Mouse (Mus musculus) stomach, embryonic 16.5 days (tissue): ENCODE results near the gene Hoxd13. TPM values are rescaled to one million over a fixed set of nuclear protein-coding genes. Genes with fewer than 3 reads are reported as not detected.

ENCODE experiments used
- ATAC-seq: fragments of 200-750 bp; cut with Nextera tagmentation; 2 replicates; pipeline ENCODE4 v1.8.0; 2017; ENCODE audit warnings: moderate number of reproducible peaks, moderate TSS enrichment; ENCODE audit not compliant: insufficient read depth, low FRiP score
- H3K27ac ChIP-seq: fragments of 300-500 bp; sonication (generic); 2 replicates; pipeline ENCODE4 v1.5.1; 2014; ENCODE audit warnings: low read length
- H3K27me3 ChIP-seq: fragments of 300-500 bp; sonication (generic); 2 replicates; pipeline ENCODE4 v1.6.1; 2014; ENCODE audit warnings: low read length, control low read depth, mixed read lengths; ENCODE audit not compliant: control insufficient read depth, insufficient read depth
- H3K36me3 ChIP-seq: fragments of 300-500 bp; sonication (generic); 2 replicates; pipeline ENCODE4 v1.6.1; 2014; ENCODE audit warnings: low read length; ENCODE audit not compliant: control insufficient read depth, insufficient read depth
- H3K4me1 ChIP-seq: fragments of 300-500 bp; sonication (generic); 2 replicates; pipeline ENCODE4 v1.6.1; 2014; ENCODE audit warnings: low read length, control low read depth, mixed read lengths; ENCODE audit not compliant: control insufficient read depth, insufficient read depth
- H3K4me2 ChIP-seq: fragments of 300-500 bp; sonication (generic); 2 replicates; pipeline ENCODE4 v1.6.1; 2014; ENCODE audit warnings: low read depth, low read length, mixed read lengths
- H3K4me3 ChIP-seq: fragments of 300-500 bp; sonication (generic); replicated peaks from 2 replicates; pipeline ENCODE4 v1.5.1; 2014; ENCODE audit warnings: mild to moderate bottlenecking, low read length
- H3K9ac ChIP-seq: fragments of 300-500 bp; sonication (generic); 2 replicates; pipeline ENCODE4 v1.6.1; 2014; ENCODE audit warnings: low read length
- H3K9me3 ChIP-seq: fragments of 300-500 bp; sonication (generic); replicated peaks from 2 replicates; pipeline ENCODE4 v1.6.1; 2016; ENCODE audit warnings: low read length, control low read depth; ENCODE audit not compliant: control insufficient read depth
- WGBS: fragments of 180-500 bp; shearing (Covaris S2); extraction: QIAGEN DNeasy Blood & Tissue Kit; methylation state at CpG from one replicate; pipeline ENCODE4 v1.1.7; 2014; 5-methylcytosine and 5-hydroxymethylcytosine counted together
- polyA plus RNA-seq: library from polyadenylated mRNA; unstranded; fragments of >200 nt; fragmentation: Nextera tagmentation; extraction: Ambion mirVana; gene quantifications from 2 replicates; pipeline ENCODE4 v1.2.1, GENCODE M21; 2015

The Hoxd13 gene
- polyA plus RNA-seq, 1 experiment from 2014 or later, result not detected

DNA sequence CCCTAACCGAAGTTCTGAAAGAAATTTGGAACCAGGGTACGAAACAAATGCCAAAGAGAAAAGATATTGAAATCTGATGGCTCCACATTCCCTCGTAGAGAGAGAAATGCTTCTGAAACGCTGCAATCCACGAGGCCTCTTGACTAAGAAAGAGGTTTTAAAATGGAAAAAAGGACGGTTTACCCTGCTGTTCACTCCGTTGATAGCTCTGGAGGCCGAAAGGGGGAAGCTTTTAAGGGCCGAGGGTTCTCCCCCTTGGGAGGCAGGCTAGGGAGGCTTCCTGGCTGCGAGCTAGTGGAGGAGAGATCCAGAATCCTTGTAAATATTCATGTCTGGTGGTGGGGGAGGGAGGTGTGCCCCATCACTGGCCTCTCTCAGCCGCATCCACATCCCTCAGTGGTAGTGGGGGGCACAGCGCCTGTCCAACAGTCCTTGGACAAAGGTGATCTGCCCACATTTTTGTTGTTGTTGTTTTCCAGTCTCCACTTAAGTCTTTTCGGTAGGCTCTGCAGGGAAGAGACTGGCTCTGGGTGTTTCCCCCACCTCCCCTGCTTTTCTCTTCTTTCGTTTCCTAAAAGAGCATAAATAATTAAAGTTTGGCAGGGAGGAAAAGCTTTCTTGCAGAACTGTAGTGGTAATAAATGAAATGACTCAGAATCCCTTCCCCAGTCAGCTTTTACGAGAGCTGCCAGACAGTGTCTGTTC, 10.9 kb downstream of the Hoxd13 start, which contains the start of gene Hoxd11:
Hoxd11 (plus strand) TSS at position 667 of the 705 bp plus-strand sequence.
- H3K27ac ChIP-seq, result no peak within 1 kb of the TSS
- ATAC-seq, result no peak
- 3% methylated on average over 15 of the region's 15 CpGs for WGBS
- H3K4me3 ChIP-seq, result no peak within 1 kb of the TSS
- no peaks in the 10 kb centered on the region for H3K36me3 ChIP-seq
- H3K27me3 ChIP-seq, result peaks cover 98% of the 10 kb centered on the region
- no peak within 1 kb of the TSS for H3K4me2 ChIP-seq
- peaks cover 10% of the 10 kb centered on the region for H3K4me1 ChIP-seq
- no peak within 1 kb of the TSS for H3K9ac ChIP-seq
- no peaks in the 10 kb centered on the region for H3K9me3 ChIP-seq

DNA sequence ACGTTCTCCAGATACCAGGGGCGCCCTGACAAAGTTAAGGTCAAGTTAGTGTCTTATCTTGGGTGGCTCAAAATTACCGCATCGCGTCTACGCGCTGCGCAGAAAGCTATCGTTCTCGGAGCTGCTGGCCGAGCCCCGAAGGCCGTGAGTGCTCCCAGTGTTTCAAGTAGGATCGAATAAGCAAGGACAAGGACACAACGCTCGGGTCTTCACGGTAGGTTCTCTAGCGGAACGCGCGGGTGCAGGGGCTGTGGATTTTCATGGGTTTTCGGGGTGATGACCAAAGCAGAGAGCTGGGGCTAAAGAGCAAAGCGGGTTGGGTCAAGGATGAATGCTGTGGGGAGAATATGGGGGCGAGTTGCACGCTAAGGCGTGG, 11.5 kb downstream of the Hoxd13 start:
- Histone ChIP-seq H3K27me3 (peaks cover 98% of the 10 kb centered on the region), H3K9ac (no peak overlapping the region), H3K4me2 (no peak overlapping the region), H3K4me3 (no peak overlapping the region), H3K9me3 (no peaks in the 10 kb centered on the region), H3K27ac (no peak overlapping the region), H3K36me3 (no peaks in the 10 kb centered on the region), H3K4me1 (peaks cover 10% of the 10 kb centered on the region)
- ATAC-seq, result no peak
- WGBS, result 2% methylated on average over 26 of the region's 26 CpGs

DNA sequence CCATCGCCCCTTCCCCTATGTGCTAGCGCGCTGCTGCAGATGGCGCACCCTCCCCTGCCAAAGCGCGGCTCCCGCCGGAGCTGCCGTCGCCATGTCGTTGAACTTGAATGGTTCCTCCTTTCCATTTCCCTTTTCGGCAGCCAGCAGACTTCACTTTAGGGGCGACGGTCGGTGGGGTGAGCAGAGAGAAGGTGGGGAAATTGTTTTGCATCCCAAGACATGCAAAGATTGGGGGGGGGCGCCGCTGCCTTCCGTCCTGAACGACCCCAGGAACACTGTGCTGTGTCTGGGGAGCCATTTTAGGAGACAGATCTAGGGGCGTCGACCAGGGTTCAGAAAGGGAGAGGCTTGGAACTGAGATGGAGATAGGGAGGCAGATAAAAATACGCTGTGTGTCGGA, 11.9 kb downstream of the Hoxd13 start:
- Histone ChIP-seq H3K27ac (no peak overlapping the region), H3K4me3 (no peak overlapping the region), H3K4me1 (peaks cover 10% of the 10 kb centered on the region), H3K27me3 (peaks cover 98% of the 10 kb centered on the region), H3K36me3 (no peaks in the 10 kb centered on the region), H3K9me3 (no peaks in the 10 kb centered on the region), H3K9ac (no peak overlapping the region), H3K4me2 (no peak overlapping the region)
- WGBS, result 2% methylated on average over 23 of the region's 23 CpGs
- no peak for ATAC-seq

DNA sequence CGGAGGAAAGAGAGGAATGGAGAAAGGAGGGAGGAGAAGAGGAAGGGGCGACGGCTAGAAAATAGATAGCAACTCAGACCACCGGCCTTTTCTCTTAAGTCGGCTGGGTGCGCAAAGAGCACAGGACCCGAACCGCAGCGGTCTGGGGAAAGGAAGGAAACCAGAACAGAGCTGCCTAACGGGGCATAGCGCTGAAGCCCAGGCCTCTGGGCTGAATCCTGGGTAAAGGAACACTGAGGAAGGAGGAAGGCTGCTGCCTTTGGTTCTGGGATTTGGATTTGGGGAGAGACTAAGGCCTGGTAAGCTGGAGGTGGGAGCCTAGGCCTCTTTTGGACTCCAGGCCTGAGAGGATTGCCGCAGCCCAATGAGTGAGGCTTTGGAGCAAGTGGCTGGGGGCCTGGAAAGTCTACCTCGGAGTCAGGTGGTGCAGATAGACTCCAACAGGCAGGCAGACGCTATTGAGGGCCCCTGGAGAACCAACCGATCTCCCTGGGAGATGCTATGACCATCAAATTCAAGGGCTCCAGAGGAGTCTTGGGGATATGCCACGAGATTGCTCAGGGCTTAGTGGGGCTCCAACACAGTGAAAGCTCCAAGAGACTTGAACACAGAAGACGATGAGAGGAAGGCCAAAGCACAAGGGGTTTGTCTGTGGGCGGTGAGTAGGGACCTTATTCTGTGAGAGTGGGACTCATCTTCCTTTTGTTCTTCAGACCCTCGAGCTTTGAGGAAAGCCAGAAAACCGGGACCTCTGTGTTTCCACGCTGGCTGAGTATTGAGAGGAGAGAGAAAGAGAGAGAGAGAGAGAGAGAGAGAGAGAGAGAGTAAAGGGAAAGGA, 12.7 kb downstream of the Hoxd13 start:
- no peaks in the 10 kb centered on the region for H3K9me3 ChIP-seq
- H3K4me1 ChIP-seq, result peaks cover 10% of the 10 kb centered on the region
- no peak overlapping the region for H3K27ac ChIP-seq
- no peak for ATAC-seq
- H3K9ac ChIP-seq, result no peak overlapping the region
- no peak overlapping the region for H3K4me3 ChIP-seq
- no peaks in the 10 kb centered on the region for H3K36me3 ChIP-seq
- peaks cover 96% of the 10 kb centered on the region for H3K27me3 ChIP-seq
- no peak overlapping the region for H3K4me2 ChIP-seq
- 4% methylated on average over 21 of the region's 21 CpGs for WGBS

DNA sequence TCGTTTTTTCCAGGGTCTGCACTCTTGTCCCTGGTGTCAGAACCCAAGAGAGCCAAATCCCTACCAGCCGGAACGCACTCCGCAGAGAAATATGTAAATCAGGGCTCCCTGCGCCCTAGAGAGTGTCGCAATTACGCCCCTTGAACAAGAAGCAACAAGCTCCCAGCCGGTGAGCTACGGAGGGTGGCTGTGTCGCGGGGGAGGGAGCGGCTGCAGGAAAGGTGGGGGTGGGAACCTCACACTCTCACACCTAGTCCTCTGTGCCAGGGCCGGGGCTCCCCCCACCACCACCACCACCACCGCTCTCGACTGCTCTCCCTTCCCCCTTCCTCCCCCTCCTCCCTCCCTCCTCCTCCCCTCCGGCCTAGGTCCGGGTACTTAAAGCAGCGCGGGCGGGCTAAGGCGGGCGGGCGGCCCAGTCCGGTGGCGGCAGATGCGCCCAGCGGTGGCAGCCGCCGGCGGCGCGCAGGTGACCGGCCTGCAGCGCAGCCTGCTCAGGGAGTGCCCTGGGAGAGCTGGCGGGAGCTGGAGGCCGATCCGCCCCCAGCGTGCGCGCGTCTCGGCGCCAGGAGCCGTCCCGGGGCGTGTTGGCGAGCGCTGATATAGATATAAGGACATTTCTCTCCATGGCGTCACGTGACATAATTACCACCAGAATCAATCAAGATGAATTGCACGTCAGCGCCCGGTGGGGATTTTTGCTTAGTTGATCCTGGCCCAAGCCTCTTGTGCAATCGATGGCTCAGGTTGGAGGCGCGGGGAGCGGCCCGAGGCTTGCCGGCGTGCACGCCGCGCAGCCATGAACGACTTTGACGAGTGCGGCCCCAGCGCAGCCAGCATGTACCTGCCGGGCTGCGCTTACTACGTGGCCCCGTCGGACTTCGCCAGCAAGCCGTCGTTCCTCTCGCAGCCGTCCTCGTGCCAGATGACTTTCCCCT, 13.8 kb downstream of the Hoxd13 start:
- Histone ChIP-seq H3K4me3 (peak overlapping the region; percentile 21), H3K9ac (no peak overlapping the region), H3K27me3 (peaks cover 92% of the 10 kb centered on the region), H3K4me2 (peak overlapping the region; percentile 25), H3K27ac (no peak overlapping the region), H3K4me1 (peaks cover 10% of the 10 kb centered on the region), H3K36me3 (no peaks in the 10 kb centered on the region), H3K9me3 (no peaks in the 10 kb centered on the region)
- peak; percentile 57; the same call in 1 of the 2 replicates for ATAC-seq
- 1% methylated on average over 78 of the region's 78 CpGs for WGBS

DNA sequence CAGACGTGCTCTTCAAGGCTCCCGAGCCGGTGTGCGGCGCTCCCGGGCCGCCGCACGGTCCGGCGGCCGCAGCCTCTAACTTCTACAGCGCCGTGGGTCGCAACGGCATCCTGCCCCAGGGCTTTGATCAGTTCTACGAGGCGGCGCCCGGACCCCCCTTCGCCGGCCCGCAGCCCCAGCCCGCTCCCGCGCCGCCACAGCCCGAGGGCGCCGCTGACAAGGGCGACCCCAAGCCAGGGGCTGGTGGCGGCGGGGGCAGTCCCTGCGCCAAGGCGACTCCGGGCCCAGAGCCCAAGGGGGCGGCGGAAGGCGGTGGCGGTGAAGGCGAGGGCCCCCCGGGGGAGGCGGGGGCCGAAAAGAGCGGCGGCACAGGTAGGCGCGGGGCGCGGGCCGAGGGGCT, 14.7 kb downstream of the Hoxd13 start:
- peak overlapping the region; percentile 25; the same call in 1 of the 2 replicates for H3K4me2 ChIP-seq
- no peak for ATAC-seq
- no peaks in the 10 kb centered on the region for H3K9me3 ChIP-seq
- peaks cover 10% of the 10 kb centered on the region for H3K4me1 ChIP-seq
- no peak overlapping the region for H3K9ac ChIP-seq
- H3K27me3 ChIP-seq, result peaks cover 93% of the 10 kb centered on the region
- H3K4me3 ChIP-seq, result peak overlapping the region; percentile 21
- 2% methylated on average over 35 of the region's 51 CpGs for WGBS
- no peaks in the 10 kb centered on the region for H3K36me3 ChIP-seq
- H3K27ac ChIP-seq, result no peak overlapping the region

DNA sequence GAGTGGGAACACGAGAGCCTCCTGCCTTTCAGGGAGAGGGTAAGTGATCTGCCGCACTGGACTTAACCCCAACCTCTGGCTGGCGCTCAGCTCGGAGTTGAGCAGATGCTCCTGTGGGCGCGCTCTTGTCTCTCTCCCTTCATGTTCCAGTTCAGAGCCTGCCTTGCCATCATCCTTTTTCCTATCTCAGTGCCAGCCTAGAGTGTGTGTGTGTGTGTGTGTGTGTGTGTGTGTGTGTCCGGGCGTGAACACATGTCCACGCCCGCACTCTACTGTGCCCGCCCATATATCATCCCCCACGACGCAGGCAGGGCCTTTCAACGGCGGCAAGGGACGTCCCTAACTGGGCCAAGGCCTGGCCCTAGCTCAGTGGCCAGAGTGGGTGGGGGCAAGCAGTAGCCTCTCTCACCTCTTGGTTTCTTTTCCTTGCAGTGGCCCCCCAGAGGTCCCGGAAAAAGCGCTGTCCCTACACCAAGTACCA, 15.4 kb downstream of the Hoxd13 start:
- Histone ChIP-seq H3K4me2 (no peak overlapping the region), H3K4me3 (no peak overlapping the region), H3K36me3 (no peaks in the 10 kb centered on the region), H3K9ac (no peak overlapping the region), H3K27ac (no peak overlapping the region), H3K4me1 (peaks cover 10% of the 10 kb centered on the region), H3K27me3 (peaks cover 93% of the 10 kb centered on the region), H3K9me3 (no peaks in the 10 kb centered on the region)
- WGBS, result 1% methylated on average over 18 of the region's 18 CpGs
- no peak for ATAC-seq

DNA sequence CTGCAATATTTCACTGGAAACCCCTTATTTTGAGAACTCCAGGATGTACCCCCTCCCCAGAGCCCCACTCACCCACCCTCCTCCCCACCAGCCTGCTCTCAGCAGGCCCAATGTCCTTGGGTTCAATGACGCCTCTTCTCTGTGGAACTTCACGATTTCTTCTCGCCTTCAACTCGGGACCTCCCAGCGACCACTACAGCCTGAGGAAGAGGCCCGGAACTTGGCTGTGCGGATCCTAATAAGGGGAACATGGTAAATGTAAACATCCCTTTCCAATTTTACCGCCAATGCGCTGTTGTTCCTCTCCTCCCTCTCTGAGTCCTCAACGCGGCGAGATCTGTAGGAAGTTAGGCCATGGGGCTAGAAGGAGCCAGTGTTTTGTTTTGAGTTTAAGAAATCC, 16.0 kb downstream of the Hoxd13 start:
- H3K27me3 ChIP-seq, result peaks cover 92% of the 10 kb centered on the region
- H3K9ac ChIP-seq, result no peak overlapping the region
- H3K36me3 ChIP-seq, result no peaks in the 10 kb centered on the region
- H3K4me3 ChIP-seq, result no peak overlapping the region
- H3K9me3 ChIP-seq, result no peaks in the 10 kb centered on the region
- H3K4me2 ChIP-seq, result no peak overlapping the region
- no peak for ATAC-seq
- no peak overlapping the region for H3K27ac ChIP-seq
- 3% methylated on average over 12 of the region's 12 CpGs for WGBS
- peaks cover 10% of the 10 kb centered on the region for H3K4me1 ChIP-seq
